Mouse (Mus musculus): ENCODE measurements around the gene Rab23.

The Rab23 gene

DNA sequence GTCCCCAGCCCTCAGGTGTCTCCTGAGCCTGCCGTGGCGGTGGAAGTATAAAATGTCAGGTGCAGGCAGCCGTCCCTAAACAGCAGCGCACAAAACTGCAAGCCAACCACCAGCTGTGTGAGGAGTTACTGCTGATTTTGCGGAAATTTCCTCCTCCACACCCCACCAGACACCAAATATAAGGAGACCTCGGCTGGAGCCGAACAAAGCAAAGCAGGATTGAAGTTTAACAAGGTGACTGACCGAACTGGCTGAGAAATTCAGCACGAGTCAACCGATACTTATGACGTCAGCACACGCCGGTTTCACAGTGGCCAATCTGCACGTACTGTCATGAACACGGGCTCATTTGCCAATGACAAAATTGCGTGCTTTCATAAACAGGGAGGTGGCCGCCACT, 34.4 kb downstream of the Rab23 start:
- POLR2A ChIA-PET: interaction anchor here in 2 of 4 experiments (1.0 to 1.5 kb wide), 2 partner anchors 9 to 39 kb away, joined by 3 to 7 read pairs; no protein-coding TSS in a partner anchor

GRCm38 (mm10) chr1:33754965-33755735, 35.5 kb downstream of the Rab23 start:
- ChIA-PET CTCF (interaction anchor here in 1 of 4 experiments (0.9 kb wide), 1 partner anchor 13 kb away, joined by 3 read pairs; no protein-coding TSS in a partner anchor), POLR2A (interaction anchor here in 2 of 4 experiments (0.6 to 1.7 kb wide), 6 partner anchors 10 to 986 kb away, joined by 3 to 4 read pairs (median 3); no protein-coding TSS in a partner anchor)

More for the DNA sequence above, 34.4 kb downstream of the Rab23 start:
- CTCF ChIA-PET: interaction anchor here in 2 of 4 experiments (0.8 to 2.5 kb wide), 3 partner anchors 11 to 15 kb away, joined by 3 to 10 read pairs (median 3); no protein-coding TSS in a partner anchor

GRCm38 (mm10) chr1:33755799-33756198, 36.1 kb downstream of the Rab23 start:
- ChIA-PET POLR2A (interaction anchor here in 2 of 4 experiments (0.6 to 1.7 kb wide), 7 partner anchors 10 to 985 kb away, joined by 3 to 4 read pairs (median 3); no protein-coding TSS in a partner anchor), CTCF (interaction anchor here in 1 of 4 experiments (0.9 kb wide), 1 partner anchor 13 kb away, joined by 3 read pairs; no protein-coding TSS in a partner anchor)

GRCm38 (mm10) chr1:33756258-33757032, 36.8 kb downstream of the Rab23 start:
- CTCF ChIA-PET: interaction anchor here in 1 of 4 experiments (0.9 kb wide), 1 partner anchor 14 kb away, joined by 3 read pairs; no protein-coding TSS in a partner anchor
- POLR2A ChIA-PET: interaction anchor here in 1 of 4 experiments (0.8 to 1.7 kb wide), 4 partner anchors 11 to 38 kb away, joined by 3 to 4 read pairs (median 4); no protein-coding TSS in a partner anchor

GRCm38 (mm10) chr1:33757033-33757413, 37.3 kb downstream of the Rab23 start:
- ChIA-PET POLR2A (interaction anchor here in 1 of 4 experiments (0.7 to 1.6 kb wide), 3 partner anchors 11 to 49 kb away, joined by 3 to 4 read pairs (median 4); no protein-coding TSS in a partner anchor), CTCF (interaction anchor here in 1 of 4 experiments (1.5 kb wide), 1 partner anchor 14 kb away, joined by 7 read pairs; no protein-coding TSS in a partner anchor)

DNA sequence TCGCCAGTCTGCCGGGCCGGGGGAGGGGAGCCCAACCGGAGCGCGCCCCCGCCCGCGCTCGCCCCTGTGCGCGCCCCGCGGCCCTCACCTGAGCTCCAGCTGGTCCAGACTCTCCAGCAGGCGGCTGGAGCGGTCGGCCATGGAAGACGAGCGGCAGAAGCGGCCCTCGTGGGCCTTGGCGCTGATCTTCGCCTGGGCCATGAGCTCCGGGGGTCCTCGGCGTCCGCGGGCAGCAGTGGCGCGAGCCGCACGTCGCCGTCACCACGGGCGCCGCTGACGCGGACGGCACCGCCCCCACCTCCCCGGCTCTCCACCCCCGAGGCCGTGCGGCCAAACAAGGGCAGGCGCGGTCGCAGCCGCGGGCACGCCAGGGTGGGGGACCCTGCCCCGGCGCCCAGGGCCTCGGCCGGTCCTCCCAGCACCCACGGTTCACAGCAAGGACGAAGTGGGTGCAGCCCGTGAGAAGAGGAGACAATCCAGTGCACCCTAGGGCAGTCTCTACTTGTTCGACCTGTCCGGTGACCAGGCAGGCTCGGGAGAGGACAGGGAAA, 37.9 kb downstream of the Rab23 start, which contains the start of gene Bag2:
Gene Bag2 (minus strand): TSS at position 305 of the 551 bp plus-strand sequence.
- ChIA-PET CTCF (interaction anchor here in 1 of 4 experiments (1.5 kb wide), 1 partner anchor 15 kb away, joined by 7 read pairs; no protein-coding TSS in a partner anchor), POLR2A (interaction anchor here in 2 of 4 experiments (0.7 to 1.6 kb wide), 6 partner anchors 10 to 49 kb away, joined by 3 to 5 read pairs (median 4); no protein-coding TSS in a partner anchor)

- ChIA-PET CTCF (interaction anchor here in 1 of 4 experiments (1.5 kb wide), 1 partner anchor 16 kb away, joined by 7 read pairs; no protein-coding TSS in a partner anchor), POLR2A (interaction anchor here in 3 of 4 experiments (0.6 to 1.6 kb wide), 5 partner anchors 9 to 287 kb away, joined by 3 to 5 read pairs (median 4); no protein-coding TSS in a partner anchor)
Measured at GRCm38 (mm10) chr1:33758488-33758887, 38.8 kb downstream of the Rab23 start.

DNA sequence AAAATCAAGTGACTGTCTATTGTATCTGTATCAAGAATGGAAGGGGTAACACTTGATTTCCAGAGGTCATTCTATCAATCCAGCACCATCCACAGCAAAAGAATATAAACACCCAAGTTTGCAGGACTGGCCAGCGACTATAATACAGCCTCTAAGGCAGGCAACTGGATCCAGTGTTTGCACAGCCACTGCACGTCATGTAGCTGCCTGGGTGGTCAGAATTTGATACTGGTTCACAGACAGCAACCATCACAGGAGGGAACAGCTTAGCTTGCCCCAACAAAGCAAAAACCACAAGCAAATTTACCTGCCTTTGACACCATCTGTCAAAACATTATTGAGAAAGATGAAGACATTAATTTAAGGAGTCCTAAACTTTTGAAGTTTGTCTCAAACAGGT, 44.1 kb downstream of the Rab23 start:
- POLR2A ChIA-PET: interaction anchor here in 1 of 4 experiments (1.1 kb wide), 1 partner anchor 200 kb away, joined by 3 read pairs; no protein-coding TSS in a partner anchor
- CTCF ChIA-PET: no interaction called here

- CTCF ChIA-PET: no interaction called here
Measured at GRCm38 (mm10) chr1:33765468-33766080, 45.9 kb downstream of the Rab23 start.

DNA sequence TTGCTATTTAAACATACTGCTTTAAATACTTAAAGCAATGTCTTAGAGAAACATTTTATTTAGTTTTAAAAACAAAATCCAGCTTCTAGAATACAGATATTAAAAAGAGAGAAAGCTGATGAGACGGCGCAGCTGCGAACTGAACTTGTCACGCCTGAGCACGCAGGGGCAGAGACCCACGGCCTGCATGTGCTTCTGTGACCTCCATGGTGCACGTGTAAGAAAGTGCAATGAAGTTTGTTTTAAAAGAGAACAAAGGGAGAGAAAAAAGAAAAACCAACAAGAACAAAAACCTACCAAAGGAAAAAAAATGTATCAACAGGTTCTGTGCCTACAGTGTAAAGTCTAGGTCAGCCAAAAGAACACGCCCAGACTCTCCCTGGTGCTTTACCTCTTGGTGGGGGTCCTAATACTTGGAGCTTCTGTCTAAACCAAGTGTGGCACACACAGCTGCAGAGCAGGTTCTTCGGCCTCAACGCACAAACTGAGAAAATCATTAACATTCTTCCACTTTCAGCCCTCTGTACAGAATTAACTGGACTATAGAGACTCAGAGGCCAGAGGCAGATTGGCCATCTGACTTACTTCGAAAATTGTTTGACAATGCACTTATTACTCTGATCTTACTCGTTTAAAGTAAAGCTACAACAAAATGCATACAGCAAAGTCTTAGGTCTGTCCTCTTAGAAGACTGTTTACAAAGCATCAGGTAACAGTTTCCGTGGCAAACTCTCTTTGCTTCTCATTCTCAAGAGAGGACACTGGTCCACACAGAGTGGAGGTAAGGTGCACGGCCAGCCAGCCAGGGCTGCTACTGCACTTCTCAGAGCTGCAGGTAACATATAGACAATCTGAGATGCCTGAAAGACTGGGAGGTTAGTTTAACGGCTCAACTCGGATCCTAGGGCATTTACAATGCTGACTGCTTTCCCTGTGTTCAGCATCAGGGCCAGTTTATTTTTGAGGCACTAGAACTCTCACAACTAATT, 47.1 kb downstream of the Rab23 start:
- ChIA-PET POLR2A (interaction anchor here in 3 of 4 experiments (1.0 to 1.8 kb wide), 3 partner anchors 8 to 17 kb away, joined by 3 to 4 read pairs (median 4); partner anchors contain the start of gene Bag2 (in 1 of the 3)), CTCF (no interaction called here)

More at GRCm38 (mm10) chr1:33765468-33766080, 45.9 kb downstream of the Rab23 start:
- POLR2A ChIA-PET: interaction anchor here in 1 of 4 experiments (1.0 kb wide), 1 partner anchor 10 kb away, joined by 3 read pairs; no protein-coding TSS in a partner anchor

DNA sequence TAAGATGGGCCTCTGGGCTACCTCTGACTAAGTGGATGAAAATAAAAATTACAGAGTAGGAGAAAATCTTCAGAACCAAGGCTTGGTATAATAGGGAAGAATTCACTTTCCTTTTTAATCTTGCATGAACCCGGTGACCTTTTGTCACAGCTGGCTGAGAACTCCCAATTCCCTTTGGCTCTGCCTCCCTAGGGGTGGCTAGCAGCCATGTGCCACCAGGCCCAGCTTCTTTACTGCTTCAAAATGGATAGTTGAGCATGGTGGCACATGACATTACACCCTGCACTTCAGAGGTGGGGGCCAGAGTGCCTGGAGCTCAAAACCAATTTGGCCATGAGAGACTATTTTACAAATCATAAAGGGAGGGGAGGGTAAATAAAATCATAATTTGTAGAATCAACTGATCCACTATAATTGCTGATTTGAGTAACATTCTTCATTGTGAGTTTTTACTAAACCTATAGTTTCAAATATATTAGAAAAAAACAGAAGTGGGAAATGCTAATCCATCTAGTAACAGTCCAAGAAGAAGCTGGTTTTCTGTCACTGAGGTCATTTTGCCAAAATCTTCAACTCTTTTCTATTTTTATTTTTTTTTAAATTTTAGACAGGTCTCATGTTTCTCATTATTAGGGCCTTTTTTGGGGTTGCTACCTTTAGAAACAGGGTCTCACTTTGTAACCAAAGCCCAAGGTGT, 48.6 kb downstream of the Rab23 start:
- CTCF ChIA-PET: interaction anchor here in 1 of 4 experiments (0.9 kb wide), 1 partner anchor 18 kb away, joined by 3 read pairs; no protein-coding TSS in a partner anchor
- POLR2A ChIA-PET: interaction anchor here in 3 of 4 experiments (0.6 to 1.8 kb wide), 8 partner anchors 8 to 144 kb away, joined by 3 to 6 read pairs (median 4); partner anchors contain the start of gene Bag2 (in 2 of the 3)

GRCm38 (mm10) chr1:33768827-33769226, 49.1 kb downstream of the Rab23 start:
- POLR2A ChIA-PET: interaction anchor here in 3 of 4 experiments (0.6 to 1.6 kb wide), 7 partner anchors 9 to 143 kb away, joined by 3 to 6 read pairs (median 4); partner anchors contain the start of gene Bag2 (in 2 of the 3)
- CTCF ChIA-PET: interaction anchor here in 1 of 4 experiments (0.9 kb wide), 1 partner anchor 17 kb away, joined by 3 read pairs; no protein-coding TSS in a partner anchor

DNA sequence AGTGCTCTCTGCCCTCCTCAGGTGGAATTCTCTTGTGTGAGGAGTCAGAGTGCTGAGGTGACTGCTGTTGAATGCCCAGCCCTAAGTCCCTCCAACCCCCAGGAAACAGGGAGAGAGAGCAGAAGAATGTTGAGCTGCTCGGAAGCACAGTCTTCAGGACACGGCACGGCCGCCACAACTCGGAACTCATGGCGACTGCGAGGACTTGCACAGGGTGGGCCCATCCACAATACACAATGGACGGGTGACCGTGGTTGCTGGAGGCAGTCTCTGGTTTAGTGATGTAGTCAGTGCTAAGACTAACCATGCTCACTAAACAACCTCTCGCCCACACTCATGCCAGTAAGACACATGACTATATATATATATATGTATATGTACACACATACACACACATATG, 51.9 kb downstream of the Rab23 start:
- POLR2A ChIA-PET: no interaction called here
- CTCF ChIA-PET: interaction anchor here in 1 of 4 experiments (0.6 kb wide), 1 partner anchor 79 kb away, joined by 4 read pairs; no protein-coding TSS in a partner anchor

- ChIA-PET CTCF (no interaction called here), POLR2A (interaction anchor here in 1 of 4 experiments (0.6 kb wide), 1 partner anchor 266 kb away, joined by 4 read pairs; no protein-coding TSS in a partner anchor)
Measured at GRCm38 (mm10) chr1:33772106-33772505, 52.4 kb downstream of the Rab23 start.

DNA sequence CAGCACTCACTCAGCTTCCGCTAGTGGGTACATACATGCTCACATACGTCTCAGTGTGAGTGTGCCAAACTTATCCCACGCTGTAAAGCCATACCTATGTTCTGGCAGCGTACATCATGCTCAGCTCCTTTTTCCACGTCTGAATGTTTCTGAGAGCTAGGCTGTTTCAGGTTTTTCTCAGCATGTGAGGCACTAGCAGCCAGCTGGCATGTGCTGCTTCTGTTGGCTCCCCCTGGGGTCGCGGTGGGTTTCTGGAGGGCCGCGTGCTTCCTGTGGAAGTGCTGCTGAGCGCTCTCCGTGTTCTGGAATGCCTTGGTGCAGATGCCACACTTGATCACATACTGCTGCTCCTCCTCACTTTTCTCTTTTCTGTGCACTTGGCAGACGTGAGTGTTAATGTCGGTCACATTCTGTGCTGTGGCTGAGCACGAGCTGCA, 56.5 kb downstream of the Rab23 start:
- ChIA-PET CTCF (no interaction called here), POLR2A (interaction anchor here in 1 of 4 experiments (1.3 kb wide), 1 partner anchor 38 kb away, joined by 6 read pairs; the partner anchor contains the start of gene Zfp451)

Data from embryonic stem cell, embryonic (primary cell).